Mouse (Mus musculus): ENCODE data around the gene Commd4.

- no peak for TF ChIP-seq POLR2A (IDR thresholded peaks at IDR 0.05; ENCODE audit: borderline replicate concordance, control insufficient read depth, low read depth, low read length)
- TF ChIP-seq CTCF (IDR thresholded peaks at IDR 0.05; ENCODE audit: control insufficient read depth, insufficient read depth, low read length) = no peak
These were observed 10.3 kb upstream of the Commd4 start for GRCm38 (mm10) chr9:57168411-57168810.

All from bone marrow, adult 2 months (tissue).